Mouse (Mus musculus) liver, embryonic 14.5 days (tissue): ENCODE data around the gene Gldc. TPM values are rescaled to one million over a fixed set of nuclear protein-coding genes. Genes with fewer than 3 reads are reported as not detected.
A peak's percentile ranks its signal among the peaks of the same experiment; 100 is the strongest.

ENCODE experiments used
- ATAC-seq: fragments of 200-750 bp; cut with Nextera tagmentation; 2 replicates; pipeline ENCODE4 v1.8.0; 2017; ENCODE audit warnings: moderate number of reproducible peaks, mild to moderate bottlenecking, moderate library complexity; ENCODE audit not compliant: insufficient read depth
- DNase-seq, 3 experiments: peaks; one replicate each; pipeline ENCODE4 v3.0.0-alpha.2; 2012 to 2013; ENCODE audit warnings: low read depth in 3 of 3, low spot score in 3 of 3
- H3K27ac ChIP-seq: fragments of 300-500 bp; sonication (generic); 2 replicates; pipeline ENCODE4 v1.5.1; 2014; ENCODE audit warnings: moderate library complexity, mild to moderate bottlenecking, control low read depth, inconsistent platforms
- H3K27me3 ChIP-seq: fragments of 300-500 bp; sonication (generic); 2 replicates; pipeline ENCODE4 v1.6.1; 2014; ENCODE audit warnings: mild to moderate bottlenecking, low read length, moderate library complexity; ENCODE audit not compliant: control insufficient read depth, insufficient read depth
- H3K36me3 ChIP-seq: fragments of 300-500 bp; sonication (generic); replicated peaks from 2 replicates; pipeline ENCODE4 v1.6.1; 2014; ENCODE audit warnings: low read depth; ENCODE audit not compliant: control insufficient read depth, insufficient read depth
- H3K4me1 ChIP-seq, 2 experiments: fragments of 200-500 bp in 1 of 2; fragments of 300-500 bp in 1 of 2; sonication (generic) in 1 of 2; replicated peaks; 2 replicates each; pipeline ENCODE4 v1.6.1; 2012 to 2014; ENCODE audit warnings: antibody characterized with exemption in 1 of 2, inconsistent platforms in 1 of 2, low read length in 1 of 2; ENCODE audit not compliant: control insufficient read depth in 2 of 2, insufficient read depth in 2 of 2
- H3K4me2 ChIP-seq: fragments of 300-500 bp; sonication (generic); 2 replicates; pipeline ENCODE4 v1.6.1; 2014; ENCODE audit warnings: low read depth, mild to moderate bottlenecking, control low read depth, moderate library complexity
- H3K4me3 ChIP-seq, 2 experiments: fragments of 200-500 bp in 1 of 2; fragments of 300-500 bp in 1 of 2; sonication (generic) in 1 of 2; 2 replicates each; pipeline ENCODE4 v1.5.1; 2012 to 2014; ENCODE audit warnings: low read depth in 2 of 2, low read length in 2 of 2, mild to moderate bottlenecking in 2 of 2, control low read depth in 1 of 2, inconsistent platforms in 1 of 2, moderate library complexity in 1 of 2; ENCODE audit not compliant: insufficient read depth in 1 of 2
- H3K9ac ChIP-seq: fragments of 300-500 bp; sonication (generic); replicated peaks from 2 replicates; pipeline ENCODE4 v1.6.1; 2014; ENCODE audit warnings: mild to moderate bottlenecking, control low read depth, moderate library complexity
- H3K9me3 ChIP-seq: fragments of 300-500 bp; sonication (generic); 2 replicates; pipeline ENCODE4 v1.6.1; 2016; ENCODE audit warnings: low read length, mixed read lengths; ENCODE audit not compliant: control insufficient read depth
- CTCF ChIP-seq: IDR thresholded peaks from 2 replicates; pipeline ENCODE4 v1.5.1; 2016; ENCODE audit warnings: antibody characterized with exemption, low read depth, control low read depth
- EP300 ChIP-seq: IDR thresholded peaks from 2 replicates; pipeline ENCODE4 v1.6.1; 2016; ENCODE audit warnings: antibody characterized with exemption, low read depth
- WGBS: fragments of 180-500 bp; shearing (Covaris S2); extraction: QIAGEN DNeasy Blood & Tissue Kit; methylation state at CpG from one replicate; pipeline ENCODE4 v1.1.7; 2014; ENCODE audit not compliant: insufficient replicate concordance; 5-methylcytosine and 5-hydroxymethylcytosine counted together
- polyA plus RNA-seq, 2 experiments: library from polyadenylated mRNA; depleted of rRNA in 1 of 2; stranded (reverse) in 1 of 2; unstranded in 1 of 2; fragments of >200 nt; fragmentation: Nextera tagmentation in 1 of 2; extraction: Ambion mirVana in 1 of 2; gene quantifications; 2 replicates each; pipeline versions ENCODE4 v1.2.1 to v1.2.3; 2012 to 2014

Gldc gene
- polyA plus RNA-seq, 2 experiments = 15.7 to 24.6 TPM

GRCm38 (mm10) chr19:30090163-30090562, 85.1 kb downstream of the Gldc start:
- TF ChIP-seq CTCF (no peak), EP300 (no peak)
- no peaks in the 10 kb centered on the region for H3K27me3 ChIP-seq
- no peak overlapping the region for H3K9ac ChIP-seq
- H3K27ac ChIP-seq = no peak overlapping the region
- WGBS = 94% methylated on average over 6 of the region's 6 CpGs
- DNase-seq (no peak), ATAC-seq (no peak)
- no peaks in the 10 kb centered on the region for H3K9me3 ChIP-seq
- H3K4me3 ChIP-seq = no peak overlapping the region
- H3K36me3 ChIP-seq = peaks cover 51% of the 10 kb centered on the region
- no peak overlapping the region for H3K4me2 ChIP-seq
- H3K4me1 ChIP-seq = no peaks in the 10 kb centered on the region

- DNase-seq (no peak), ATAC-seq (no peak)
- no peaks in the 10 kb centered on the region for H3K4me1 ChIP-seq
- no peak overlapping the region for H3K27ac ChIP-seq
- no peaks in the 10 kb centered on the region for H3K27me3 ChIP-seq
- TF ChIP-seq CTCF (no peak), EP300 (no peak)
- H3K9ac ChIP-seq = no peak overlapping the region
- no peak overlapping the region for H3K4me3 ChIP-seq
- no peaks in the 10 kb centered on the region for H3K9me3 ChIP-seq
- no peak overlapping the region for H3K4me2 ChIP-seq
- WGBS = 60% methylated on average over 4 of the region's 4 CpGs
- H3K36me3 ChIP-seq = peaks cover 4% of the 10 kb centered on the region
Measured at GRCm38 (mm10) chr19:30065797-30066196, 109.4 kb downstream of the Gldc start.

- Histone ChIP-seq H3K4me2 (no peak overlapping the region), H3K9me3 (no peaks in the 10 kb centered on the region), H3K4me1 (peaks cover 14 to 20% of the 10 kb centered on the region in 2 experiments), H3K36me3 (no peaks in the 10 kb centered on the region), H3K4me3 (no peak overlapping the region), H3K27ac (no peak overlapping the region), H3K27me3 (no peaks in the 10 kb centered on the region), H3K9ac (no peak overlapping the region)
- TF ChIP-seq CTCF (no peak), EP300 (no peak)
- no peak for ATAC-seq
- WGBS = 83% methylated on average over 2 of the region's 2 CpGs
- no peak for DNase-seq
Measured at GRCm38 (mm10) chr19:30054218-30054617, 121.0 kb downstream of the Gldc start.

- Histone ChIP-seq H3K27me3 (no peaks in the 10 kb centered on the region), H3K9ac (peak overlapping the region; percentile 11; the same call in 1 of the 2 replicates), H3K36me3 (peaks cover 8% of the 10 kb centered on the region; the same call in 1 of the 2 replicates), H3K4me2 (peak overlapping the region; percentile 55), H3K4me3 (no peak overlapping the region), H3K9me3 (no peaks in the 10 kb centered on the region), H3K27ac (peak overlapping the region; percentile 66; the same call in 1 of the 2 replicates), H3K4me1 (peaks cover 20 to 22% of the 10 kb centered on the region in 2 experiments)
- no peak for TF ChIP-seq EP300
- no peak for DNase-seq
- ATAC-seq = no peak
- 35% methylated on average over 3 of the region's 3 CpGs for WGBS
Measured at GRCm38 (mm10) chr19:30051479-30051878, 123.8 kb downstream of the Gldc start.

GRCm38 (mm10) chr19:30050584-30050983, 124.6 kb downstream of the Gldc start:
- TF ChIP-seq CTCF = no peak
- TF ChIP-seq EP300 = peak; percentile 72
- ATAC-seq (peak; percentile 93), DNase-seq (peak; percentile 65 to 72 (median 67))
- Histone ChIP-seq H3K4me1 (peaks cover 20 to 22% of the 10 kb centered on the region in 2 experiments), H3K4me2 (peak overlapping the region; percentile 55), H3K9me3 (no peaks in the 10 kb centered on the region), H3K9ac (no peak overlapping the region; the same call in 1 of the 2 replicates), H3K27me3 (no peaks in the 10 kb centered on the region), H3K27ac (peak overlapping the region; percentile 66), H3K4me3 (peak overlapping the region in 1 of 2 experiments; percentile 21; a peak in 1 of 4 replicates), H3K36me3 (peaks cover 12% of the 10 kb centered on the region; the same call in 1 of the 2 replicates)
- 12% methylated on average over 2 of the region's 2 CpGs for WGBS

Other genes starting within 250 kb of the Gldc start
- gene Trpd52l3, start 171.6 kb downstream of the Gldc start, polyA plus RNA-seq (2012; rRNA removed) = not detected in 2 replicates
- not detected in 2 replicates for gene Trpd52l3, start 171.6 kb downstream of the Gldc start, polyA plus RNA-seq (2014; fragmentation: Nextera tagmentation; extraction: Ambion mirVana)
- 35.5 and 38.6 TPM in 2 replicates for gene Uhrf2, start 144.9 kb downstream of the Gldc start, polyA plus RNA-seq (2012; rRNA removed)
- gene Uhrf2, start 144.9 kb downstream of the Gldc start, polyA plus RNA-seq (2014; fragmentation: Nextera tagmentation; extraction: Ambion mirVana) = 30.8 and 33.5 TPM in 2 replicates
- gene Mbl2, start 57.5 kb upstream of the Gldc start, polyA plus RNA-seq (2012; rRNA removed) = 0.65 and 0.86 TPM in 2 replicates
- gene Mbl2, start 57.5 kb upstream of the Gldc start, polyA plus RNA-seq (2014; fragmentation: Nextera tagmentation; extraction: Ambion mirVana) = 1.5 and 2.3 TPM in 2 replicates